Mouse (Mus musculus) C2C12 (cell line): ENCODE data around the gene Galnt15. TPM values are rescaled to one million over a fixed set of nuclear protein-coding genes. Genes with fewer than 3 reads are reported as not detected.

Experiments used
- H3K27me3 ChIP-seq: one replicate; pipeline ENCODE4 v1.6.1; 2011; ENCODE audit not compliant: control insufficient read depth, insufficient read depth, insufficient read length
- H3K36me3 ChIP-seq: one replicate; pipeline ENCODE4 v1.6.1; 2011; ENCODE audit not compliant: control insufficient read depth, insufficient read depth
- H3K4me3 ChIP-seq: one replicate; pipeline ENCODE4 v1.5.1; 2011; ENCODE audit warnings: mild to moderate bottlenecking, control low read depth; ENCODE audit not compliant: poor library complexity, insufficient read depth, severe bottlenecking
- H3K79me2 ChIP-seq: one replicate; pipeline ENCODE4 v1.6.1; 2011; ENCODE audit not compliant: control insufficient read depth, insufficient read depth
- H3K79me3 ChIP-seq: one replicate; pipeline ENCODE4 v1.6.1; 2011; ENCODE audit warnings: low read depth, control low read depth
- H3ac ChIP-seq: one replicate; pipeline ENCODE3; 2011; ENCODE audit warnings: low read depth; ENCODE audit not compliant: control insufficient read depth, insufficient read length
- CEBPB ChIP-seq: IDR thresholded peaks from one replicate; pipeline ENCODE4 v1.6.1; 2011; ENCODE audit warnings: low read depth, mild to moderate bottlenecking, control low read depth, moderate library complexity
- CTCF ChIP-seq: IDR thresholded peaks from one replicate; pipeline ENCODE4 v1.5.1; 2011; ENCODE audit not compliant: control insufficient read depth, insufficient read depth, insufficient read length
- FOSL1 ChIP-seq: IDR thresholded peaks from one replicate; pipeline ENCODE4 v1.8.0; 2011; ENCODE audit warnings: mild to moderate bottlenecking, low read length; ENCODE audit not compliant: poor library complexity, insufficient read depth, severe bottlenecking
- MAX ChIP-seq: IDR thresholded peaks from one replicate; pipeline ENCODE4 v1.6.1; 2011; ENCODE audit warnings: mild to moderate bottlenecking, control low read depth
- MYOD1 ChIP-seq: IDR thresholded peaks from one replicate; pipeline ENCODE4 v1.6.1; 2011; ENCODE audit warnings: low read depth; ENCODE audit not compliant: control insufficient read depth, insufficient read length
- MYOG ChIP-seq: IDR thresholded peaks from one replicate; pipeline ENCODE4 v1.6.1; 2011; ENCODE audit not compliant: control insufficient read depth, insufficient read length; ENCODE audit errors: extremely low read depth
- USF1 ChIP-seq: IDR thresholded peaks from one replicate; pipeline ENCODE4 v1.6.1; 2011; ENCODE audit warnings: low read depth, mild to moderate bottlenecking, control low read depth, moderate library complexity
- polyA plus RNA-seq: library from polyadenylated mRNA; unstranded; fragments of >200 nt; fragmentation: generic; extraction: Trizol; gene quantifications from one replicate; pipeline ENCODE4 v1.2.1, GENCODE M21; 2012; ENCODE audit warnings: missing spikeins

Gene Galnt15
- polyA plus RNA-seq, 1 experiment: 0.23 TPM

- Histone ChIP-seq H3K79me2 (no peaks in the 10 kb centered on the region), H3K79me3 (no peaks in the 10 kb centered on the region), H3K4me3 (no peak overlapping the region), H3ac (no peak overlapping the region), H3K36me3 (no peaks in the 10 kb centered on the region), H3K27me3 (no peaks in the 10 kb centered on the region)
- TF ChIP-seq CTCF (no peak), MYOD1 (no peak), CEBPB (no peak), MAX (no peak), MYOG (no peak), USF1 (no peak), FOSL1 (no peak)
Observed at GRCm38 (mm10) chr14:32057664-32058063, 28.9 kb downstream of the Galnt15 start.

- Histone ChIP-seq H3K36me3 (no peaks in the 10 kb centered on the region), H3K4me3 (no peak overlapping the region), H3ac (no peak overlapping the region), H3K27me3 (no peaks in the 10 kb centered on the region), H3K79me3 (no peaks in the 10 kb centered on the region), H3K79me2 (no peaks in the 10 kb centered on the region)
- TF ChIP-seq CTCF (no peak), USF1 (no peak), MYOG (no peak)
Observed at GRCm38 (mm10) chr14:32061398-32061797, 32.6 kb downstream of the Galnt15 start.

DNA sequence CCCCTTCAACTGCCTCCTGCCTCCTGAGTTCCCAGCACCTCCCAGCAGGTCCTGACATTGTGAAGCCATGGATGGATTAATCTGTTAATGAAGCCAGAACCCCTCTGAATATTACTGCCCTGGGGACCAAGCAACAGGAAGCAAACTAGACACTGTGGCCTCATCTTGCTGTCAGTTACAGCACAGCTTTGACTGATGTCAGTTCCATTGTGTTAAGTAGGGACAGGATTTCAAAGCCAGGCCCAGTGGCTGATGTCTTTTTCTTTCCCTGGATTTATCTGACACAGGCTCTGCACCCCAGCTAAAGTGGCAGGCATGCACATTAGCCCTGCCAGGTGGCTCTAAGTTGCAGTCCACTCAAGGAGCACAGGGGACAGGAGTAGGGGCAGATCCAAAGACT, 44.0 kb downstream of the Galnt15 start:
- no peaks in the 10 kb centered on the region for H3K79me3 ChIP-seq
- no peaks in the 10 kb centered on the region for H3K27me3 ChIP-seq
- no peaks in the 10 kb centered on the region for H3K36me3 ChIP-seq
- TF ChIP-seq CEBPB (no peak), MYOD1 (no peak), CTCF (no peak), MAX (no peak), MYOG (no peak), USF1 (no peak), FOSL1 (no peak)
- no peak overlapping the region for H3ac ChIP-seq
- no peaks in the 10 kb centered on the region for H3K79me2 ChIP-seq
- H3K4me3 ChIP-seq: no peak overlapping the region

DNA sequence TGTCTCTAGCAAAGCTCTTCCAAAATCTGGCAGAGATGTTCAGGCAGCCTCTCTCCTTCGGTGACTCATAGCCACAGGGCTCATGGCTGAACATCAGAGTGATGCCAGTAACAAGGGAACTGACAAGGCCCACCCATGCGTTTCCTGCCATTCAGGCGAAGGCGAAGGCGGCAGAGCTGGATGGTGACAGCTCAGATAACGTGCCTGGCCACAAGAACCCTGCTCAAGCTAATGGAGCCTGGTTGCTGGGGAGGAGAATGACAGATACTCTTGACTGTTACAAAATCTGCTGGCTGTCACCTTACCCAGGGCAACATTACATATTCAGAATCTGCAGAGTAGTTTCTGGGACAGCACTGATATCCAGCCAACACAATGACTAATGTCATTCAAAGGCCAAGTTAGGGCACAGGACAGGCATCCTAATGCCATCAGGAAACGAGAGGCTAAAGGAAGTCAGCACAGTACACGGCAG, 44.5 kb downstream of the Galnt15 start:
- no peaks in the 10 kb centered on the region for H3K79me2 ChIP-seq
- TF ChIP-seq MYOD1: no peak
- peak; percentile 6 for TF ChIP-seq FOSL1
- TF ChIP-seq MAX: peak; percentile 95
- H3ac ChIP-seq: no peak overlapping the region
- no peaks in the 10 kb centered on the region for H3K79me3 ChIP-seq
- H3K4me3 ChIP-seq: no peak overlapping the region
- no peaks in the 10 kb centered on the region for H3K36me3 ChIP-seq
- H3K27me3 ChIP-seq: no peaks in the 10 kb centered on the region

DNA sequence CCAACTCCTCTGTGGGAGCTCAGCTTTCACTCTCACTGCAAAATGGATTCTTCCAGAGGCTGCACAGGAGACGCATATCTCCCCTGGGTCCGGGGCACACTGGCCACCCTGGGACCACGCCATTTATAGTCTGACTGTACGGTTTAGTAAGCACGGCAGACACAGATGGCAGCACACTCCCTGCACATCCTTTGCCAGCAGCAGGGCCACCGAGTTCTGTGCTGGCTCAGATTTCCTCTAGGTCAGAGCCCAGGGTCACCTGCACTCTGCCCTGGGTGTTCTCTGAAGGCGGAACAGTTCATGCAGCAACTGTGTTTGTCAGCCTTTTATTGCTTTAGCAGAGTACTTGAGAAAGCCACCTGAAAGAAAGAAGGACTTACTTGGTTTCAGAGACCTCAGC, 45.1 kb downstream of the Galnt15 start:
- no peaks in the 10 kb centered on the region for H3K79me3 ChIP-seq
- H3ac ChIP-seq: no peak overlapping the region
- no peaks in the 10 kb centered on the region for H3K79me2 ChIP-seq
- H3K27me3 ChIP-seq: no peaks in the 10 kb centered on the region
- H3K36me3 ChIP-seq: no peaks in the 10 kb centered on the region
- H3K4me3 ChIP-seq: no peak overlapping the region
- TF ChIP-seq MYOD1 (no peak), MYOG (no peak), FOSL1 (no peak), USF1 (no peak), MAX (no peak), CEBPB (no peak)

GRCm38 (mm10) chr14:32076896-32077575, 48.2 kb downstream of the Galnt15 start:
- Histone ChIP-seq H3K79me2 (no peaks in the 10 kb centered on the region), H3ac (no peak overlapping the region), H3K36me3 (peaks cover 16% of the 10 kb centered on the region), H3K27me3 (no peaks in the 10 kb centered on the region), H3K4me3 (no peak overlapping the region), H3K79me3 (no peaks in the 10 kb centered on the region)
- TF ChIP-seq MYOG (no peak), CTCF (peak; percentile 71)
